Mouse (Mus musculus) T-cell, adult 2 months (primary cell): ENCODE data around the gene Adgrl2.
A peak's percentile ranks its signal among the peaks of the same experiment; 100 is the strongest.

ENCODE experiments used
- DNase-seq: peaks from one replicate; pipeline ENCODE4 v3.0.0; 2022; ENCODE audit warnings: low spot score

The Adgrl2 gene

GRCm38 (mm10) chr3:148823551-148823950, 166.8 kb downstream of the Adgrl2 start:
- no peak for DNase-seq

- no peak for DNase-seq
These were observed 168.7 kb downstream of the Adgrl2 start for GRCm38 (mm10) chr3:148821632-148822031.

GRCm38 (mm10) chr3:148819323-148820046, 170.9 kb downstream of the Adgrl2 start:
- no peak for DNase-seq

GRCm38 (mm10) chr3:148818414-148819105, 171.8 kb downstream of the Adgrl2 start:
- DNase-seq: no peak

- no peak for DNase-seq
These were observed 172.9 kb downstream of the Adgrl2 start for GRCm38 (mm10) chr3:148817491-148817890.

- DNase-seq: no peak
These were observed 177.2 kb downstream of the Adgrl2 start for GRCm38 (mm10) chr3:148813121-148813520.

GRCm38 (mm10) chr3:148812059-148812458, 178.3 kb downstream of the Adgrl2 start:
- DNase-seq: no peak

GRCm38 (mm10) chr3:148806977-148807376, 183.4 kb downstream of the Adgrl2 start:
- peak; percentile 24 for DNase-seq

- DNase-seq: peak; percentile 1
These were observed 197.0 kb downstream of the Adgrl2 start for GRCm38 (mm10) chr3:148793286-148793913.

- no peak for DNase-seq
These were observed 220.0 kb downstream of the Adgrl2 start for GRCm38 (mm10) chr3:148770310-148770709.
